Mouse (Mus musculus) liver, embryonic 14.5 days (tissue): ENCODE results near the gene Idnk. TPM values are rescaled to one million over a fixed set of nuclear protein-coding genes. Genes with fewer than 3 reads are reported as not detected.

Source experiments
- ATAC-seq: fragments of 200-750 bp; cut with Nextera tagmentation; 2 replicates; pipeline ENCODE4 v1.8.0; 2017; ENCODE audit warnings: moderate number of reproducible peaks, mild to moderate bottlenecking, moderate library complexity; ENCODE audit not compliant: insufficient read depth
- DNase-seq, 3 experiments: peaks; one replicate each; pipeline ENCODE4 v3.0.0-alpha.2; 2012 to 2013; ENCODE audit warnings: low read depth in 3 of 3, low spot score in 3 of 3
- H3K27ac ChIP-seq: fragments of 300-500 bp; sonication (generic); 2 replicates; pipeline ENCODE4 v1.5.1; 2014; ENCODE audit warnings: moderate library complexity, mild to moderate bottlenecking, control low read depth, inconsistent platforms
- H3K27me3 ChIP-seq: fragments of 300-500 bp; sonication (generic); 2 replicates; pipeline ENCODE4 v1.6.1; 2014; ENCODE audit warnings: mild to moderate bottlenecking, low read length, moderate library complexity; ENCODE audit not compliant: control insufficient read depth, insufficient read depth
- H3K36me3 ChIP-seq: fragments of 300-500 bp; sonication (generic); replicated peaks from 2 replicates; pipeline ENCODE4 v1.6.1; 2014; ENCODE audit warnings: low read depth; ENCODE audit not compliant: control insufficient read depth, insufficient read depth
- H3K4me1 ChIP-seq, 2 experiments: fragments of 200-500 bp in 1 of 2; fragments of 300-500 bp in 1 of 2; sonication (generic) in 1 of 2; replicated peaks; 2 replicates each; pipeline ENCODE4 v1.6.1; 2012 to 2014; ENCODE audit warnings: antibody characterized with exemption in 1 of 2, inconsistent platforms in 1 of 2, low read length in 1 of 2; ENCODE audit not compliant: control insufficient read depth in 2 of 2, insufficient read depth in 2 of 2
- H3K4me2 ChIP-seq: fragments of 300-500 bp; sonication (generic); 2 replicates; pipeline ENCODE4 v1.6.1; 2014; ENCODE audit warnings: low read depth, mild to moderate bottlenecking, control low read depth, moderate library complexity
- H3K4me3 ChIP-seq, 2 experiments: fragments of 200-500 bp in 1 of 2; fragments of 300-500 bp in 1 of 2; sonication (generic) in 1 of 2; 2 replicates each; pipeline ENCODE4 v1.5.1; 2012 to 2014; ENCODE audit warnings: low read depth in 2 of 2, low read length in 2 of 2, mild to moderate bottlenecking in 2 of 2, control low read depth in 1 of 2, inconsistent platforms in 1 of 2, moderate library complexity in 1 of 2; ENCODE audit not compliant: insufficient read depth in 1 of 2
- H3K9ac ChIP-seq: fragments of 300-500 bp; sonication (generic); replicated peaks from 2 replicates; pipeline ENCODE4 v1.6.1; 2014; ENCODE audit warnings: mild to moderate bottlenecking, control low read depth, moderate library complexity
- H3K9me3 ChIP-seq: fragments of 300-500 bp; sonication (generic); 2 replicates; pipeline ENCODE4 v1.6.1; 2016; ENCODE audit warnings: low read length, mixed read lengths; ENCODE audit not compliant: control insufficient read depth
- CTCF ChIP-seq: IDR thresholded peaks from 2 replicates; pipeline ENCODE4 v1.5.1; 2016; ENCODE audit warnings: antibody characterized with exemption, low read depth, control low read depth
- EP300 ChIP-seq: IDR thresholded peaks from 2 replicates; pipeline ENCODE4 v1.6.1; 2016; ENCODE audit warnings: antibody characterized with exemption, low read depth
- WGBS: fragments of 180-500 bp; shearing (Covaris S2); extraction: QIAGEN DNeasy Blood & Tissue Kit; methylation state at CpG from one replicate; pipeline ENCODE4 v1.1.7; 2014; ENCODE audit not compliant: insufficient replicate concordance; 5-methylcytosine and 5-hydroxymethylcytosine counted together
- polyA plus RNA-seq, 2 experiments: library from polyadenylated mRNA; depleted of rRNA in 1 of 2; stranded (reverse) in 1 of 2; unstranded in 1 of 2; fragments of >200 nt; fragmentation: Nextera tagmentation in 1 of 2; extraction: Ambion mirVana in 1 of 2; gene quantifications; 2 replicates each; pipeline versions ENCODE4 v1.2.1 to v1.2.3; 2012 to 2014

The Idnk gene
- polyA plus RNA-seq, 2 experiments, result 6.9 to 17.7 TPM

- Histone ChIP-seq H3K9ac (no peak overlapping the region), H3K4me1 (peaks cover 0 to 8% of the 10 kb centered on the region in 2 experiments; a peak in 1 of 4 replicates), H3K4me3 (peak overlapping the region in 1 of 2 experiments; percentile 45; a peak in 2 of 4 replicates), H3K36me3 (no peaks in the 10 kb centered on the region), H3K9me3 (no peaks in the 10 kb centered on the region), H3K4me2 (peak overlapping the region; percentile 83), H3K27me3 (no peaks in the 10 kb centered on the region; the same call in 1 of the 2 replicates), H3K27ac (no peak overlapping the region)
- ATAC-seq (peak; percentile 50; the same call in 1 of the 2 replicates), DNase-seq (no peak)
- TF ChIP-seq EP300 (no peak), CTCF (peak; percentile 70)
- WGBS, result 38% methylated on average over 5 of the region's 5 CpGs
Measured at GRCm38 (mm10) chr13:58149033-58149558, 8.4 kb upstream of the Idnk start.

- Histone ChIP-seq H3K27me3 (no peaks in the 10 kb centered on the region; the same call in 1 of the 2 replicates), H3K9ac (no peak overlapping the region), H3K36me3 (no peaks in the 10 kb centered on the region), H3K4me3 (no peak overlapping the region), H3K4me1 (peaks cover 0 to 8% of the 10 kb centered on the region in 2 experiments; a peak in 1 of 4 replicates), H3K4me2 (no peak overlapping the region), H3K27ac (no peak overlapping the region), H3K9me3 (no peaks in the 10 kb centered on the region)
- 74% methylated on average over 3 of the region's 3 CpGs for WGBS
- TF ChIP-seq EP300, result no peak
- no peak for DNase-seq
- no peak for ATAC-seq
Measured at GRCm38 (mm10) chr13:58149629-58150028, 7.8 kb upstream of the Idnk start.

GRCm38 (mm10) chr13:58150442-58150841 lies 7.0 kb upstream of the Idnk start:
- WGBS, result 47% methylated on average over 11 of the region's 11 CpGs

GRCm38 (mm10) chr13:58156031-58156430 lies 1.4 kb upstream of the Idnk start:
- no peak overlapping the region for H3K4me2 ChIP-seq
- H3K36me3 ChIP-seq, result no peaks in the 10 kb centered on the region; the same call in 1 of the 2 replicates
- H3K9ac ChIP-seq, result no peak overlapping the region
- H3K4me3 ChIP-seq, result no peak overlapping the region
- H3K9me3 ChIP-seq, result no peaks in the 10 kb centered on the region
- no peak for ATAC-seq
- TF ChIP-seq EP300 (no peak), CTCF (no peak)
- DNase-seq, result no peak
- no peak overlapping the region for H3K27ac ChIP-seq
- H3K4me1 ChIP-seq, result peaks cover 0 to 6% of the 10 kb centered on the region in 2 experiments; a peak in 2 of 4 replicates
- WGBS, result 54% methylated on average over 2 of the region's 2 CpGs
- no peaks in the 10 kb centered on the region for H3K27me3 ChIP-seq

More at GRCm38 (mm10) chr13:58150442-58150841, 7.0 kb upstream of the Idnk start:
- H3K4me2 ChIP-seq, result no peak overlapping the region
- H3K4me3 ChIP-seq, result no peak overlapping the region
- DNase-seq (no peak), ATAC-seq (no peak)
- peaks cover 0 to 8% of the 10 kb centered on the region in 2 experiments; a peak in 1 of 4 replicates for H3K4me1 ChIP-seq
- no peaks in the 10 kb centered on the region for H3K36me3 ChIP-seq
- TF ChIP-seq EP300, result no peak
- no peak for TF ChIP-seq CTCF
- no peak overlapping the region for H3K27ac ChIP-seq
- H3K27me3 ChIP-seq, result no peaks in the 10 kb centered on the region; the same call in 1 of the 2 replicates
- no peaks in the 10 kb centered on the region for H3K9me3 ChIP-seq
- H3K9ac ChIP-seq, result no peak overlapping the region

GRCm38 (mm10) chr13:58157036-58157435 lies 413 bp upstream of the Idnk start:
- Histone ChIP-seq H3K27me3 (no peaks in the 10 kb centered on the region), H3K27ac (no peak overlapping the region), H3K4me3 (peak overlapping the region; percentile 79 to 90), H3K9me3 (no peaks in the 10 kb centered on the region), H3K4me2 (peak overlapping the region; percentile 83), H3K4me1 (peaks cover 0 to 6% of the 10 kb centered on the region in 2 experiments; a peak in 2 of 4 replicates), H3K36me3 (no peaks in the 10 kb centered on the region; the same call in 1 of the 2 replicates), H3K9ac (peak overlapping the region; percentile 29; the same call in 1 of the 2 replicates)
- 11% methylated on average over 8 of the region's 8 CpGs for WGBS
- no peak for TF ChIP-seq CTCF
- TF ChIP-seq EP300, result no peak
- ATAC-seq (peak; percentile 40; the same call in 1 of the 2 replicates), DNase-seq (no peak)
